Mouse (Mus musculus): ENCODE results near the gene Exoc3l.

DNA sequence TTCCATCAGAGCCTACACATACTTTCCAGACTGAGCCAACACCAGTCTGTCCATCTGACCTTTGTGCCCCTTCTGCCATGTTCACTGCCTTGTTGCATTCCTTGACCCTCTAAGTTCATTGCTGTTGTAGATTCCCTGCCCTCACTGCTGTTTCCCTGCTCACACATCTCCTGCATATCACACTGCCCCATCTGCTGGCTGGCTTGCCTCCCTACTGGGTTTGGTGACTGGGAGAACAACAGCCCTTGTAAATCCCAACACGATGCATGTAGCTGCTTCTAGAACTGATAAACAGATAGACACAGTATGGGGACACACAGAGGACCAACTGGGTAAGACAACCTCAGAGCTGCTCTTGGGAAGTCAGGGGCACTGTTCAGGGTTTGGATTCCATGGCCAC lies 15.8 kb upstream of the Exoc3l start:
- TF ChIP-seq CTCF (IDR thresholded peaks at IDR 0.05; ENCODE audit: low read depth, low read length) (no peak), POLR2A (IDR thresholded peaks at IDR 0.05; ENCODE audit: borderline replicate concordance, low read depth, low read length) (no peak)
